Mouse (Mus musculus) kidney, postnatal 0 days (tissue): ENCODE data around the gene Abhd14a. TPM values are rescaled to one million over a fixed set of nuclear protein-coding genes. Genes with fewer than 3 reads are reported as not detected.

Experiments
- ATAC-seq: fragments of 200-750 bp; cut with Nextera tagmentation; replicated peaks from 2 replicates; pipeline ENCODE4 v1.8.0; 2017; ENCODE audit warnings: low read depth, moderate number of reproducible peaks, moderate TSS enrichment, moderate library complexity; ENCODE audit not compliant: low FRiP score
- DNase-seq: peaks from one replicate; pipeline ENCODE4 v3.0.0-alpha.2; 2016; ENCODE audit warnings: low spot score
- H3K27ac ChIP-seq: fragments of 300-500 bp; sonication (generic); 2 replicates; pipeline ENCODE4 v1.5.1; 2014; ENCODE audit warnings: mild to moderate bottlenecking
- H3K27me3 ChIP-seq: fragments of 300-500 bp; sonication (generic); 2 replicates; pipeline ENCODE4 v1.6.1; 2014; ENCODE audit warnings: low read length, mixed read lengths; ENCODE audit not compliant: insufficient read depth
- H3K36me3 ChIP-seq: fragments of 300-500 bp; sonication (generic); 2 replicates; pipeline ENCODE4 v1.6.1; 2014; ENCODE audit warnings: low read length, mixed read lengths; ENCODE audit not compliant: insufficient read depth
- H3K4me1 ChIP-seq: fragments of 300-500 bp; sonication (generic); replicated peaks from 2 replicates; pipeline ENCODE4 v1.6.1; 2014; ENCODE audit warnings: antibody characterized with exemption, low read length, mixed read lengths; ENCODE audit not compliant: insufficient read depth
- H3K4me2 ChIP-seq: fragments of 300-500 bp; sonication (generic); 2 replicates; pipeline ENCODE4 v1.6.1; 2014; ENCODE audit warnings: mild to moderate bottlenecking, low read length, moderate library complexity, mixed read lengths
- H3K4me3 ChIP-seq: fragments of 300-500 bp; sonication (generic); replicated peaks from 2 replicates; pipeline ENCODE4 v1.5.1; 2014; ENCODE audit warnings: low read depth, low read length
- H3K9ac ChIP-seq: fragments of 300-500 bp; sonication (generic); 2 replicates; pipeline ENCODE4 v1.6.1; 2014; ENCODE audit warnings: low read depth, low read length
- H3K9me3 ChIP-seq: fragments of 300-500 bp; sonication (generic); replicated peaks from 2 replicates; pipeline ENCODE4 v1.6.1; 2016; ENCODE audit warnings: low read length, inconsistent platforms, mixed read lengths
- CTCF ChIP-seq: IDR thresholded peaks from 2 replicates; pipeline ENCODE4 v1.5.1; 2016; ENCODE audit warnings: antibody characterized with exemption, low read depth, mild to moderate bottlenecking, moderate library complexity
- WGBS: fragments of 180-500 bp; shearing (Covaris S2); extraction: QIAGEN DNeasy Blood & Tissue Kit; methylation state at CpG from one replicate; pipeline ENCODE4 v1.1.7; 2014; 5-methylcytosine and 5-hydroxymethylcytosine counted together
- polyA plus RNA-seq: library from polyadenylated mRNA; unstranded; fragments of >200 nt; fragmentation: Nextera tagmentation; extraction: Ambion mirVana; gene quantifications from 2 replicates; pipeline ENCODE4 v1.2.1, GENCODE M21; 2015

The Abhd14a gene
- polyA plus RNA-seq, 1 experiment from 2014 or later, result 57.0 TPM

DNA sequence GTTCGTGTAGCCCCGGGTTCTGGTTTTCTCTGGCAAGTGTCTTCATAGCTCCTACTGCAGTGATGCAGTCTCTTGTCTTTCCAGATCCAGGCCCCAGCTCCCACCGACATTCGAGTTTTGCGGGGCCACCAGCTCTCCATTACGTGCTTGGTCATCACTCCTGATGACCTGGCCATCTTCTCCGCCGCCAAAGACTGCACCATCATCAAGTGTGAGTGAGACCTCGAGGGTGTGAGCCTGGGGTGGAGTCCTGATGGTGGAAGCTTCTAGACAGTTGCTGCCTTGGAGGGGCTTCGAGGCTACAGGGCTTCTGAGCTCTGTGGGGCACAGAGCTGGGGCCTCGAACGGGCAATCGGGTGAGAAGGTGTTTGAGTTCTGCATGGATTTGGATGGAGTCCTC lies 34.2 kb upstream of the Abhd14a start:
- H3K4me1 ChIP-seq, result no peaks in the 10 kb centered on the region; the same call in 1 of the 2 replicates
- no peak for ATAC-seq
- no peak overlapping the region for H3K4me2 ChIP-seq
- no peaks in the 10 kb centered on the region for H3K27me3 ChIP-seq
- 93% methylated on average over 13 of the region's 13 CpGs for WGBS
- H3K27ac ChIP-seq, result no peak overlapping the region
- no peak overlapping the region for H3K4me3 ChIP-seq
- peaks cover 34% of the 10 kb centered on the region; the same call in 1 of the 2 replicates for H3K36me3 ChIP-seq
- H3K9me3 ChIP-seq, result no peaks in the 10 kb centered on the region
- no peak overlapping the region for H3K9ac ChIP-seq
- TF ChIP-seq CTCF, result no peak
- no peak for DNase-seq

DNA sequence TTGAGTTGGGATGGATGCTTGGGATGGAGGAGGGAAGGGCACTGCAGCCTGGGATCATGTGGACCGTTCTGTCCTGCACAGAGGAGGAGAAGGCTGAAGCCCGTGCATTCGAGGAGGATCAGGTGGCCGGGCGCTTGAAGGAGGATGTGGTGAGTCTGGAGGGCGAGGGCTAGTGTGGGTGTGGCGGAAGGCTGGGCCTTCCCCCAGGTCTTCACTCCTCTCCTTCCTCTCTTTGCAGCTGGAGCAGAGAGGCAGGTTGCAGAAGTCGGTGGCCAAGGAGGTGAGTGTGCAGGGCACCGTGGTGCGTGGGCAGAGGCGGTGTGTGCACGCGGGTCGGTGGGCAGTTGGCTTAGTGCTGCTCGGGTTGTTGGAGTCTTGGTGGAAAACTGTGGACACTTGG lies 33.6 kb upstream of the Abhd14a start:
- 78% methylated on average over 15 of the region's 15 CpGs for WGBS
- ATAC-seq, result no peak
- H3K27ac ChIP-seq, result no peak overlapping the region

DNA sequence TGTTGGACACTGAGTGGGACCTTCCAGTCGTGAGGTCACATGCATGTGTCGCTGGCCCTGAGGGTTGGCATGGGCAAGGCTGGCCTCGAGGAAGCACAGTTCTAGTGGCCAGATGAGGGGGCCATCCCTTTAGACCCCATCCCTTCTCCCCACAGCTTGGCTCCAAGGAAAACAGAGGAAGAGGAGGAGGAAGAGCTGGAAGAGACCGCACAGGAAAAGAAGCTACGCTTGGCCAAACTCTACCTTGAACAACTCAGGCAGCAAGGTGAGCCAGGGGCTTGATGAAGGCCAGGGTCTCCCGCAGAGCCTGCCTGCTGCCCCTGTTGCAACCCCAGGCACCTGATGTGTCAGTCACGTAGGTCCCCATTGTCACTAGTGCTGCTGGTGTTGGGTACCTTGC lies 33.1 kb upstream of the Abhd14a start:
- Histone ChIP-seq H3K9me3 (no peaks in the 10 kb centered on the region), H3K36me3 (peaks cover 34% of the 10 kb centered on the region; the same call in 1 of the 2 replicates), H3K4me2 (no peak overlapping the region), H3K4me3 (no peak overlapping the region), H3K4me1 (no peaks in the 10 kb centered on the region; the same call in 1 of the 2 replicates), H3K27ac (no peak overlapping the region), H3K9ac (no peak overlapping the region), H3K27me3 (no peaks in the 10 kb centered on the region)
- ATAC-seq (no peak), DNase-seq (no peak)
- 96% methylated on average over 7 of the region's 7 CpGs for WGBS
- TF ChIP-seq CTCF, result no peak

More for the DNA sequence above, 33.6 kb upstream of the Abhd14a start:
- Histone ChIP-seq H3K4me3 (no peak overlapping the region), H3K4me2 (no peak overlapping the region), H3K9me3 (no peaks in the 10 kb centered on the region), H3K27me3 (no peaks in the 10 kb centered on the region), H3K36me3 (peaks cover 34% of the 10 kb centered on the region; the same call in 1 of the 2 replicates), H3K4me1 (no peaks in the 10 kb centered on the region; the same call in 1 of the 2 replicates), H3K9ac (no peak overlapping the region)
- no peak for TF ChIP-seq CTCF
- DNase-seq, result no peak

DNA sequence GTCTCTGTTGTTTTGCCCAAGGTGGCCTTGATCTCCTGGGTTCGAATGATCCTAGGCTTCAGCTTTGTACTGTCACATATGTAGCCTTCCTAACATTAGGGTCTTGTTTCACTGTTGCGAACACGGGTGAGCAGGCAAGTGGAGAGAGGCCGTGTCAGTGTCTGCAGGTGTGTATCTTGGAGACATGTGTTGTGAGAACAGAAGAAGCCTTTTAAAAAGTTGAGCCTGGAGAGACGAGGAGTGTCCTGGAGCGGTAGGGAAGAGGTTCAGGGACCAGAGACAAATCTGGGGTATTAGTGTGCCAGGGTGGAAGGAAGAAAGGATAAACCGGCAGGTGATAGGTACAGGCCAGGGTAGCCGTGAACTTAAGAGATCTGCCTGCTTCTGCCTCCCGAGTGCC lies 30.6 kb upstream of the Abhd14a start:
- peak overlapping the region; percentile 61 for H3K4me3 ChIP-seq
- TF ChIP-seq CTCF, result no peak

DNA sequence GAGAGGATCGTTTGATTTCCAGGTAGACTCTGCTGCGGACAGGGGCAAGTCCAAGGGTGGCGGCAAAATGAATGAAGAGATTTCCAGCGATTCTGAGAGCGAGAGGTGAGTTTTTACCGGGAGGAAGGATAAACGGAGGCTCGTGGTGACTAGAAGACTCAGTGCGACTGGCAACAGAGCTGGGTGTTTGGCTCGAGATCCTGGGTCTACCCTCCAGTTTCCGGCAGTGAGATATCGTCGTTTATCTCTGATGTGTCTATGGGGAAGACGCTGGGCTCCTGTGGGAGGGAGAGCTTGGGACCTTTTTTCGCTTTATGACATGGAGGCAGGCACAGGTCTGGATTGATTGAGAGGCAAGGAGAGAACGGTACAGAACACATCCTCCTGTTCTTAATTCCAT lies 30.2 kb upstream of the Abhd14a start:
- DNase-seq (no peak), ATAC-seq (no peak)
- H3K27ac ChIP-seq, result no peak overlapping the region
- WGBS, result 2% methylated on average over 16 of the region's 16 CpGs
- peak overlapping the region; percentile 61 for H3K4me3 ChIP-seq
- no peaks in the 10 kb centered on the region for H3K9me3 ChIP-seq
- no peaks in the 10 kb centered on the region for H3K27me3 ChIP-seq
- no peak for TF ChIP-seq CTCF
- H3K36me3 ChIP-seq, result peaks cover 10% of the 10 kb centered on the region; the same call in 1 of the 2 replicates
- peak overlapping the region; percentile 67 for H3K9ac ChIP-seq
- peak overlapping the region; percentile 75 for H3K4me2 ChIP-seq
- H3K4me1 ChIP-seq, result peaks cover 12% of the 10 kb centered on the region

More for the DNA sequence above, 30.6 kb upstream of the Abhd14a start:
- peak overlapping the region; percentile 75 for H3K4me2 ChIP-seq
- no peaks in the 10 kb centered on the region for H3K9me3 ChIP-seq
- ATAC-seq (no peak), DNase-seq (no peak)
- no peak overlapping the region for H3K27ac ChIP-seq
- WGBS, result 74% methylated on average over 9 of the region's 9 CpGs
- H3K36me3 ChIP-seq, result peaks cover 15% of the 10 kb centered on the region; the same call in 1 of the 2 replicates
- peaks cover 12% of the 10 kb centered on the region for H3K4me1 ChIP-seq
- peak overlapping the region; percentile 67; the same call in 1 of the 2 replicates for H3K9ac ChIP-seq
- H3K27me3 ChIP-seq, result no peaks in the 10 kb centered on the region

DNA sequence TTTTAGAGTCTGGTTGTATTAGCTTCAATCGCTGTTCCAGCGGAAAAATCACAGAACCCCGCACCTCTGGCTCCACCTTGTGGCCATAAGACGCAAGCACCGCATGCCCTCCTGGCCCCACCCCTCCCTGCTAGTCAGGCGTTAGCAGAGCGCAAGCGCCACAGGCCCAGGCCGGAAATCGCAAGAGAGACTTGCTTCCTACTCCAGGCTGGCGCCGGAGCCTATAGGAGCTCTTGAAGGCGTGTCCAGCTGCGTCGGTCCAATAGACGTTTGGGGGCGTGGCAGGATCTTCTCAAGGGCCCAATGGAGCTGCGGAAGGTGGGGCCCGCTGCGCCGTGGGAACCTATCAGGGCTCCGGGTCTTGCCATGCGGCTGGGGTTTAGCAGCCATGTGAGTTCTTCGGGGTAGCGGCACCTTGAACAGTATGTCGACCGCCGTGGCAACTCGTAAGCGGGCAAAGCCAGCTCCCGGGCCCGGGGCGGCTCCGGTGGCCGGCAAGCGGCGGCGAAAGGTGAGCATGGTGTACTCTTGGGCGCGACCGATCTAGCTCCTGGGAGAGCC lies 29.5 kb upstream of the Abhd14a start, which contains the start of gene Parp3:
Gene Parp3, minus strand, starts transcription at position 26 of the 561 bp plus-strand sequence.
- under 1% methylated on average over 41 of the region's 41 CpGs for WGBS
- no peaks in the 10 kb centered on the region for H3K9me3 ChIP-seq
- H3K36me3 ChIP-seq, result peaks cover 10% of the 10 kb centered on the region; the same call in 1 of the 2 replicates
- DNase-seq, result peak; percentile 100
- peaks cover 12% of the 10 kb centered on the region for H3K4me1 ChIP-seq
- H3K27ac ChIP-seq, result peak within 1 kb of the TSS; percentile 63; the same call in 1 of the 2 replicates
- peak; percentile 97 for ATAC-seq
- no peaks in the 10 kb centered on the region for H3K27me3 ChIP-seq
- TF ChIP-seq CTCF, result peak; percentile 99
- peak within 1 kb of the TSS; percentile 61 for H3K4me3 ChIP-seq
- H3K9ac ChIP-seq, result peak within 1 kb of the TSS; percentile 67
- H3K4me2 ChIP-seq, result peak within 1 kb of the TSS; percentile 75
